Mouse (Mus musculus): ENCODE data around the gene Ces1e.

DNA sequence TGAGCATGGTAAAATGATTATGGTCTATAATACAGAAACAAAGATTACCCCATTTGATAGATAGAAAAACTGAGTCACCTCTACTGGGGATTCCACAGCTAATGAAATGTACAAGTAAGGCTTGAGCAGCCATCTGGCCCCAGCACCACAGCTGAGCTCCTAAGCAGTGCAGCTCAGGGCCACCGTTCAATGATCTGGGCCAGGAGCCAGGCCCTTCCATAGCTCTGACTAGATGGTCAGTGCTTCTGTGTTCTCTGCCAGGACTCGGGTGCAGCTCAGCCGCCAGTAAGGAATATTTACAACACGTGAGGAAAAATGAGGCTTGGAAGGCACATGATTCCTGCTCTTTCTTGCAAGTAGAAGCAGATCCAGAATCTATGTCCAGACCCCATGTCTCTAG is 43.3 kb upstream of the Ces1e start:
- TF ChIP-seq CTCF (IDR thresholded peaks at IDR 0.05; ENCODE audit: borderline replicate concordance, control insufficient read depth, extremely low read depth, insufficient read depth, low read length, poor library complexity) (no peak), POLR2A (IDR thresholded peaks at IDR 0.05; ENCODE audit: control insufficient read depth, extremely low read depth, insufficient read depth, low read length, poor library complexity) (no peak)
